13 mouse cellular contexts compared by ENCODE assay signal in the genomic region with DNA sequence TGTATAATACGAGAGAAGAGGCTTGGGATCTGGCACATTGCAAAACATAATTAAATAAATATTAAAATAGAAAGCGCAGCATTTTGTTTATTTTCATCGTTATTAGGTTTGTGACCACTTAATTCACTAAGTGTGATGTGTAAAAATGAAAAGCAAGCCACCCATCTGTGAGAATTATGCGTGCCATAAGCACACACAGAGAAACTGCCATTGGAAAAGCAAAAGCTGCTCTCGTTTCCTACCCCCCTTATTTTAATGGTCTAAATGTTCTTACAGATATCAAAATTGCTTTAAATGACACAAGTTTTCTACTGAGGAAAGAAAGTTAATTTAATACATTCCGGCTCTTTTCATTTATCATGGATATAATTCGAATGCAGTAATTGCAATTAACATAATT.
DNase-seq lines count a peak whose midpoint lies in the region; ATAC-seq lines count a peak whose summit lies in the region.
"Had no signal": no experiment of that assay in that cellular context is flagged by ENCODE, and none has a peak within 500 bp of the region (broad histone marks: within the 10 kb centered on the region; RNA-seq: fewer than 3 reads in every experiment).

No protein-coding gene starts in this region.

- H3K27ac ChIP-seq in kidney, embryonic 15.5 days, result no peak overlapping the region
- no peak overlapping the region for H3K27ac ChIP-seq in embryonic facial prominence, embryonic 15.5 days (replicated peaks)
- peak overlapping the region; percentile 22; the same call in 1 of the 2 replicates for H3K27ac ChIP-seq in hindbrain, embryonic 14.5 days
- no peak overlapping the region for H3K27ac ChIP-seq in midbrain, embryonic 15.5 days
- H3K27ac ChIP-seq: limb, embryonic 15.5 days had no signal

- no peaks in the 10 kb centered on the region for H3K36me3 ChIP-seq in kidney, embryonic 15.5 days
- H3K36me3 ChIP-seq in embryonic facial prominence, embryonic 15.5 days, result no peaks in the 10 kb centered on the region
- H3K36me3 ChIP-seq in hindbrain, embryonic 14.5 days (replicated peaks; ENCODE audit: control insufficient read depth, insufficient read depth), result no peaks in the 10 kb centered on the region
- H3K36me3 ChIP-seq in midbrain, embryonic 15.5 days (replicated peaks), result no peaks in the 10 kb centered on the region
- H3K36me3 ChIP-seq: limb, embryonic 15.5 days had no signal

- intact Hi-C loops in gastrocnemius, postnatal 14 days (cut with DNase I; ENCODE audit: low total_unique reads), result no loop called here

- WGBS in kidney, embryonic 15.5 days, result 66% methylated on average over 7 of the region's 7 CpGs
- 62% methylated on average over 7 of the region's 7 CpGs for WGBS in embryonic facial prominence, embryonic 15.5 days
- 62% methylated on average over 7 of the region's 7 CpGs for WGBS in hindbrain, embryonic 14.5 days
- 65% methylated on average over 7 of the region's 7 CpGs for WGBS in midbrain, embryonic 15.5 days

- no peak for ATAC-seq in kidney, embryonic 15.5 days (replicated peaks; ENCODE audit: low FRiP score)
- ATAC-seq in embryonic facial prominence, embryonic 15.5 days (ENCODE audit: insufficient number of reproducible peaks, low FRiP score, low TSS enrichment, low read depth), result no peak
- no peak for ATAC-seq in hindbrain, embryonic 14.5 days (ENCODE audit: low FRiP score)
- ATAC-seq in midbrain, embryonic 15.5 days (replicated peaks), result no peak
- ATAC-seq: CD4-positive, CD25-positive, alpha-beta regulatory T cell, adult 4 months had no signal

- H3K27me3 ChIP-seq in kidney, embryonic 15.5 days, result no peaks in the 10 kb centered on the region
- no peaks in the 10 kb centered on the region for H3K27me3 ChIP-seq in embryonic facial prominence, embryonic 15.5 days
- H3K27me3 ChIP-seq in hindbrain, embryonic 14.5 days (ENCODE audit: control insufficient read depth, insufficient read depth, low read length), result no peaks in the 10 kb centered on the region
- no peaks in the 10 kb centered on the region for H3K27me3 ChIP-seq in midbrain, embryonic 15.5 days (replicated peaks)
- H3K27me3 ChIP-seq: limb, embryonic 15.5 days had no signal

- peak overlapping the region; percentile 25 for H3K4me3 ChIP-seq in kidney, embryonic 15.5 days (replicated peaks)
- H3K4me3 ChIP-seq in embryonic facial prominence, embryonic 15.5 days (replicated peaks), result peak overlapping the region; percentile 19; the same call in 1 of the 2 replicates
- H3K4me3 ChIP-seq in hindbrain, embryonic 14.5 days (replicated peaks; ENCODE audit: low read length), result peak overlapping the region; percentile 12
- H3K4me3 ChIP-seq in midbrain, embryonic 15.5 days, result no peak overlapping the region

- H3K4me1 ChIP-seq in kidney, embryonic 15.5 days, result peaks cover 3% of the 10 kb centered on the region; the same call in 1 of the 2 replicates
- peaks cover 3% of the 10 kb centered on the region; the same call in 1 of the 2 replicates for H3K4me1 ChIP-seq in embryonic facial prominence, embryonic 15.5 days
- peaks cover 10% of the 10 kb centered on the region; the same call in 1 of the 2 replicates for H3K4me1 ChIP-seq in hindbrain, embryonic 14.5 days (replicated peaks; ENCODE audit: control insufficient read depth, insufficient read depth, low read length)
- peaks cover 8% of the 10 kb centered on the region; the same call in 1 of the 2 replicates for H3K4me1 ChIP-seq in midbrain, embryonic 15.5 days

- no peak for DNase-seq in kidney, adult 9 months
- no peak for DNase-seq in hindbrain, embryonic 14.5 days (ENCODE audit: low spot score)
- no peak for DNase-seq in embryo, embryonic 11 days
- DNase-seq in gastrocnemius, postnatal 14 days, result no peak
- DNase-seq in spleen, adult 18-20 months, result no peak
- DNase-seq: gastrocnemius, postnatal 36 days; kidney, postnatal 14 days; right cerebral cortex, adult 18-20 months had no signal

- H3K9ac ChIP-seq in kidney, embryonic 15.5 days, result no peak overlapping the region
- H3K9ac ChIP-seq in embryonic facial prominence, embryonic 15.5 days, result no peak overlapping the region
- peak overlapping the region; percentile 44 for H3K9ac ChIP-seq in hindbrain, embryonic 14.5 days
- H3K9ac ChIP-seq in midbrain, embryonic 15.5 days, result no peak overlapping the region
- H3K9ac ChIP-seq: limb, embryonic 15.5 days had no signal

- no peaks in the 10 kb centered on the region for H3K9me3 ChIP-seq in kidney, embryonic 15.5 days (replicated peaks)
- H3K9me3 ChIP-seq in embryonic facial prominence, embryonic 15.5 days (replicated peaks), result no peaks in the 10 kb centered on the region
- H3K9me3 ChIP-seq in hindbrain, embryonic 14.5 days (ENCODE audit: control insufficient read depth, low read length), result no peaks in the 10 kb centered on the region
- H3K9me3 ChIP-seq in midbrain, embryonic 15.5 days, result no peaks in the 10 kb centered on the region
- H3K9me3 ChIP-seq: limb, embryonic 15.5 days had no signal

- H3K4me2 ChIP-seq in kidney, embryonic 15.5 days, result peak overlapping the region; percentile 54
- H3K4me2 ChIP-seq in embryonic facial prominence, embryonic 15.5 days (replicated peaks), result peak overlapping the region; percentile 42
- peak overlapping the region; percentile 46 for H3K4me2 ChIP-seq in hindbrain, embryonic 14.5 days (replicated peaks)
- peak overlapping the region; percentile 39 for H3K4me2 ChIP-seq in midbrain, embryonic 15.5 days
